Mouse (Mus musculus): ENCODE results near the gene Cc2d1a. TPM values are rescaled to one million over a fixed set of nuclear protein-coding genes. Genes with fewer than 3 reads are reported as not detected.

Cc2d1a gene
- polyA plus RNA-seq, 1 experiment = not detected

DNA sequence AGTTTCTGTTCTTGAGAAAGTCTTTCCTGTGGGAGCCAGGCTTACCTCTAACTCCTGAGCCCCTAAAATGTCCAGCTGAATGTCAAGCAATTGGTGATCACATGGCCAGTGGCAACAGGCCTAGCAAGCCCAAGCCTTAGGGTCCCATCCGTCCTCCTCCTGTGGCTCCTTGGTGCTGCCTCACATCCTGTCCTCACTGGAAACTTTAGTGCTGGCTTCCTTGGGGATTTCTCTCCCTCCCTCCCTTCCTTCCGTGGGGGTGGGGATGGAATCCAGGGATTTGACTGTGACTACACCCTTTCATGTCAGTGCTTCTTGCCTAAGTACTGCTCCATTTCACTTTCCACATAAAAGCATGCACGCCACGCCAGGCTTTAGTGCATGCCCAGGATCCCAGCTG is 41.9 kb upstream of the Cc2d1a start:
- H3K4me3 ChIP-seq (ENCODE audit: insufficient read depth, low read depth, low read length) = no peak overlapping the region

DNA sequence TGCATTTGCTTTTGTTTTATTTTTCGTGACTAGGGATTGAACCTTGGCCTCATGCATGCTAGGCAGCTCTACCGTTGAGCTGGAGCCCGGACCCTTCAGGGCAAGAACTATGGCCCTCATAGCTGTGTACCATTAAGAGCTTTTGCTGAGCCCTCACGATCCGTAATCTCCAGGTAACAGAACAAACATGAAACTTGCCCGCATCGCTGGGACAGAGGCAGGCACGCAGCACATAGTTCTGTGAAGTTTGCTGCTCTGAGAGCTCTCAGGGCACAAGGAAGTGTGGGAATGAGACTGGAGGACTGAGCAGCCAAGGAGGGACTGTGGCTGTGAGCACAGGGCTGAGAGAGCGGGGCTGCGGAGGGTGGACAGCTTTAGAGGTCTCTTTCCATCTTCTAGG is 40.9 kb upstream of the Cc2d1a start:
- Histone ChIP-seq H3K27ac (ENCODE audit: insufficient read depth, low read depth, low read length) (no peak overlapping the region), H3K4me3 (ENCODE audit: insufficient read depth, low read depth, low read length) (no peak overlapping the region), H3K4me1 (ENCODE audit: control insufficient read depth, insufficient read depth, low read length) (peaks cover 26% of the 10 kb centered on the region)
- 92% methylated on average over 10 of the region's 10 CpGs for WGBS
- TF ChIP-seq POLR2A (IDR thresholded peaks at IDR 0.05; ENCODE audit: insufficient read depth, low read depth, low read length) (no peak), CTCF (IDR thresholded peaks at IDR 0.05; ENCODE audit: insufficient read depth, low read depth, low read length) (no peak)

More for the DNA sequence above, 41.9 kb upstream of the Cc2d1a start:
- TF ChIP-seq POLR2A (IDR thresholded peaks at IDR 0.05; ENCODE audit: insufficient read depth, low read depth, low read length) (no peak), CTCF (IDR thresholded peaks at IDR 0.05; ENCODE audit: insufficient read depth, low read depth, low read length) (no peak)
- Histone ChIP-seq H3K4me1 (ENCODE audit: control insufficient read depth, insufficient read depth, low read length) (peaks cover 21% of the 10 kb centered on the region), H3K27ac (ENCODE audit: insufficient read depth, low read depth, low read length) (no peak overlapping the region)
- 74% methylated on average over 4 of the region's 4 CpGs for WGBS

DNA sequence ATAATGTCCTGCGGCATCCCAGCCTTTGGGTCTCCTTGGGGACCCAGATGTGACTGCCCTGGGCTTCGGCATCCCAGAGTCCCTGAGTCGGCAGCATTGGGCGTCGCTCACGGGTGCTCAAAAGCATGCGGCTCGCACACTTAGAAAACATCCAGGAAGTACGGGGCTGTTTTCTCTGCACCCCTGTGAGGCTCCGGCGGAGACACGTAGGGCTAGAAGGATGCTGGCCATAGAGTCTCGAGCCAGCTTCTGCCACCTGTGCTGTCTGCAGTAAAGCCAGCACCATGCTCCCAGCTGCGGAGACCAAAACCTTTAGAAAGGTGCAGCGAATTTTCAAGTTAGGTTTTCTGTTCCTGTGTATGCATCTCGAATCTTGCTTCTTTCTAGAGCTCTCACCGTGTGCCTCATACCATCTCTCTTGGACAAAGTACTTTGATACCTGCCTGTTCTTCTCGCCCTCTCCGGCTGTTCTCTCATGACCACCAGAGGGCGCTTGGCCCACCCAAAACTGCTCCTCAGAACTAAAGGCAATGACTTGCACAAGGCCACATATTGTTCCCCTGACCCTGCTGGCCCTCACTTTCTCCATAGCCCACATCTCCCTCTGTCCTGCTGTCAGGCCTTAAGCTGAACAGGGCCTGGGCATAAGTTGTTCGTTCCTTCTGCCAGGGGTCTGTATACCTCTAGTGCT is 39.5 kb upstream of the Cc2d1a start:
- Histone ChIP-seq H3K4me1 (ENCODE audit: control insufficient read depth, insufficient read depth, low read length) (peaks cover 23% of the 10 kb centered on the region), H3K27ac (ENCODE audit: insufficient read depth, low read depth, low read length) (no peak overlapping the region), H3K4me3 (ENCODE audit: insufficient read depth, low read depth, low read length) (peak overlapping the region; percentile 26)
- TF ChIP-seq POLR2A (IDR thresholded peaks at IDR 0.05; ENCODE audit: insufficient read depth, low read depth, low read length) (no peak), CTCF (IDR thresholded peaks at IDR 0.05; ENCODE audit: insufficient read depth, low read depth, low read length) (peak; percentile 39)
- WGBS = 9% methylated on average over 21 of the region's 21 CpGs

DNA sequence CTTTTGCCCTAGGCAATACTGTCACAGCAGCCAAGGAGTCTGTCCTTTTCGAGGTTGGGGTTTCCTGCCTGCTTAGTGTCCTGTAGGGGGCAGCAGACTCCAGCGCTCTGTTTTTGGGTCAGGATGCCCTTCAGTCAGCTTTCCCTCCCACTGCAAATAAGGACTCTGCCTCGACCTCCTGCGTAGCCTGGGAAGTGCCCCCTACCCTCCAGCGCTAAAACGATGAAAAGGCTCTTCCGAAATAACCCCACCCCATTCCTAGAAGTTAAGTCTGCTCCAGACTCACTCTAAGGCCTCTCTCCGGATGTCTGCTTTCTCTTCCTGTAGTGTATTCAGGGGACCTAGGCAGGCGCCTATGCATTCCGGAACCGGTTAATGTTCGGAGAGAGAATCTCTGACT is 38.8 kb upstream of the Cc2d1a start:
- TF ChIP-seq POLR2A (IDR thresholded peaks at IDR 0.05; ENCODE audit: insufficient read depth, low read depth, low read length) (no peak), CTCF (IDR thresholded peaks at IDR 0.05; ENCODE audit: insufficient read depth, low read depth, low read length) (peak; percentile 80)
- Histone ChIP-seq H3K4me1 (ENCODE audit: control insufficient read depth, insufficient read depth, low read length) (peaks cover 16% of the 10 kb centered on the region), H3K27ac (ENCODE audit: insufficient read depth, low read depth, low read length) (no peak overlapping the region)

DNA sequence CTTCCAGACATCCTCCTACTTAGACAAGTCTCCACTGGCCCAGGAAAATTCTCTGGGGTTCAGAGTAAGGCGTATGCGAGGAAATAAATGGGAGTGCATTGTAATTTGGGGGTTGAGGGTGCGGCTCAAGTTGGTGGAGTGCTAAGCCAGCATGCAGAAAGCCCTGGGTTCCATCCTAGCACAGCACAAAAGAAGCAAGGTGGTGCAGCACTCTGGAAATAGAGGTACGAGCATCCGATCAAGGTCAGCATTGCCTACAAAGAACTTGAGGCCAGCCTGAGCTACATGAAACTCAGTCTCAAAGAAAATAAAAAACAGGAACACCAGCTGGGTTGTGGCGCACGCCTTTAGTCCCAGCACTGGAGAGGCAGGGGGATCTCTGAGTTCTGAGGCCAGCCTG is 37.4 kb upstream of the Cc2d1a start, which contains the start of gene Nanos3:
TSS of gene Nanos3 (minus strand) at position 101 of the 400 bp plus-strand sequence.
- TF ChIP-seq POLR2A (IDR thresholded peaks at IDR 0.05; ENCODE audit: insufficient read depth, low read depth, low read length) (no peak), CTCF (IDR thresholded peaks at IDR 0.05; ENCODE audit: insufficient read depth, low read depth, low read length) (no peak)
- no peak within 1 kb of the TSS for H3K27ac ChIP-seq (ENCODE audit: insufficient read depth, low read depth, low read length)
- peaks cover 24% of the 10 kb centered on the region for H3K4me1 ChIP-seq (ENCODE audit: control insufficient read depth, insufficient read depth, low read length)
- 97% methylated on average over 7 of the region's 7 CpGs for whole genome bisulfite sequencing
- peak within 1 kb of the TSS; percentile 91 for H3K4me3 ChIP-seq (ENCODE audit: insufficient read depth, low read depth, low read length)

More for the DNA sequence above, 38.8 kb upstream of the Cc2d1a start:
- 1% methylated on average over 12 of the region's 12 CpGs for WGBS
- peak overlapping the region; percentile 26 for H3K4me3 ChIP-seq (ENCODE audit: insufficient read depth, low read depth, low read length)

DNA sequence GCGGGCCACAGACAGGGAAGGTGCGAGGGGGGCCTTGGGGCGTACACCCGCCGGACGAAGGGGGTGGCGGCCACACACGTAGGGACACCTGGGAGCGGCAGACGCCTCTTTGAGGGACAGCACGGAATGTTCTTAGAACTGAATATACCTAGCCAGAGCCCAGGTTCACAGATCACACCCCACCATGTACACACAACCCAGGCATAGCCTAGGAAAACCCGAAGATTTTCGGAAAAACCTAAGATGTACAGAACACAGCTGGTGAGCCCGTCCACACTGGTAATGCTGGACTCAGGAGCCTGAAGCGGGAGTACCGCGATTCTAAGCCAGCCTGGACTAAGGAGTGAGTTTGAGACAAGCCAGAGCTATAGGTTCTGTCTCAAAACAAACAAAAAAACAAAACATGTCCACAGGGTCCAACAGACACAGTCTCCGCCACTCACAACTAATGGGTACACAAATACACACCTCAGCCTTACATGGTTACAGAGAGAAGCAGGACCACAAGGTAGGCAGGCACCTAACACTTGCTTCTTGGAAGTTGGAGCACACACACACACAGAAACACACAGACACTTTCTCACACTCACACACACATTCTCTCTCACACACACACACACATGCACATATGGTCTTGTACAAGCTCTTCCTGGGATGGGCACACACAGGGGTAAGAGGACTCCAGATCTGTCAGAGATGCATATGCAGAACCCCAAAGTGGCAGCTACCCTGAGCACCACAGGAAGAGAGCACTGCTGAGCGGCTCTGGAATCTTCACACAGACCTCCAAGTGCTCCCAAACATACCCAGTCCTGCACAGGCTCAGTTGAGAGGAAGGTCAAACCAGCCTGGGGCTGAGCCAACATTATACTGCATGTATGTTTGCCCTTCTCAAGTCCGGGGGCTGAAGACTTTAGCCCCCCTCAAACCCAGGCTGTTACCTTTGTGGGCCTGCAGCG is 36.6 kb upstream of the Cc2d1a start:
- WGBS = 20% methylated on average over 21 of the region's 21 CpGs

DNA sequence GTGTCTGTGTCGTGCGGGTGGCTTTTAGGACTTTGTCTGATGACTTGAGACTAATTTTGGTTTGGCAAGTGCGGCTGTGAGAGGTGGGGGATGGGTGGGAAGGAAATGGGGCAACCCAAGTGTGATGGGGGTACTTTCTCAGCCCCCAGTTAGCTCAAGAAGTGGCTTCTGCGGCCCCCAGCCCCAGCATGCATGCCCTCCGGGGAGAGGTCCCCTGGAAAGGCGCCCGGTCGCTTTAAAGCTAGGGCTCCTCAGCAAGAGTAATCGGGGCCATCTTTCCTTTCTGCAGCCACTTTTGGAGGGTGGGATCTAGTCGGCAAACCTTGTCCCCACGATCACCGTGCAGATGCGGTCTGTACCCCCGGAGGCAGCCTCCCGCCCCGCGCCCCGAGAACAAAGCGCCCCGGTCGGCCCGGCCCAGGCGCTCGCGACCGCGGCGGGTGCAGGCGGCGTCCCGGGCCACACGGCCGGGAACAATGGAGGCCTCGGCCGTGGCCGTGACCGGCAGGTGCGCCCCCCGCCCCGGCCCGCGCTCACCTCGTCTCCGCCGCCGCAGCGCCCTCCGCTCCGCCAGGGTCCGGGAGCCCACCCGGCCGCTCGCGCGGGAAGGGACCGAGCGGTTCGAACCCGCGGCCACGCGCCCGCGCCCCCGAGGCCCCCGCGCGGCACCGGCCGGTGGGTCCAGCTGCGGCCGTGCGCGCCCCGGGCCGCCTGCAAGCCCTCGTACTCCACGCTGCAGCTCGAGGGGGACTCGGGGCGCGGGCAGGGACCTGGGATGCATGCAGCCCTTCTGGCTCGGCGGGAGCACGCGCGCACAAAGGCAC is 35.7 kb upstream of the Cc2d1a start:
- WGBS = 1% methylated on average over 83 of the region's 87 CpGs
- Histone ChIP-seq H3K4me1 (ENCODE audit: control insufficient read depth, insufficient read depth, low read length) (peaks cover 27% of the 10 kb centered on the region), H3K4me3 (ENCODE audit: insufficient read depth, low read depth, low read length) (peak overlapping the region; percentile 91)

More for the DNA sequence above, 36.6 kb upstream of the Cc2d1a start:
- no peak overlapping the region for H3K27ac ChIP-seq (ENCODE audit: insufficient read depth, low read depth, low read length)
- TF ChIP-seq CTCF (IDR thresholded peaks at IDR 0.05; ENCODE audit: insufficient read depth, low read depth, low read length) (no peak), POLR2A (IDR thresholded peaks at IDR 0.05; ENCODE audit: insufficient read depth, low read depth, low read length) (no peak)
- peaks cover 27% of the 10 kb centered on the region for H3K4me1 ChIP-seq (ENCODE audit: control insufficient read depth, insufficient read depth, low read length)
- peak overlapping the region; percentile 91 for H3K4me3 ChIP-seq (ENCODE audit: insufficient read depth, low read depth, low read length)

DNA sequence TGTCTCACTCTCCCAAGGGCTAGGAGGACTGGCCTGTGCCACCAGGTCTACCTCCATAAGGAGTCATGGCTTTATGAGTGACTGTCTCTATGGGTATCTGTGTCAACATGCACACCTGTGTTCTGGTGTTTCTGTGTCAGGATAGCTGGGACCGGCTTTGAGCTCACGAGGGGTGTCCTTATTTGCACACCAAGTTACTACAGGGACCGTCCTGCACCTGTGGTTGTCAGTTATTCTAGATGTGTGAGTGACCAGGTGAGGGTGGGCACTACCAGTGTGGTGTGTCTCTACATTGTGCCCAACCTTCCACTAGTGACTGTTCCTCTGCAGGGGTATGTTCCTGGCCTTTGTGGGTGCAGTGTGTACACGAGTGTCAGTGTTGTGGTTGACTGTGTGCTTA is 35.1 kb upstream of the Cc2d1a start:
- peaks cover 27% of the 10 kb centered on the region for H3K4me1 ChIP-seq (ENCODE audit: control insufficient read depth, insufficient read depth, low read length)
- H3K4me3 ChIP-seq (ENCODE audit: insufficient read depth, low read depth, low read length) = peak overlapping the region; percentile 91
- 56% methylated on average over 4 of the region's 4 CpGs for WGBS
- no peak for TF ChIP-seq POLR2A (IDR thresholded peaks at IDR 0.05; ENCODE audit: insufficient read depth, low read depth, low read length)
- H3K27ac ChIP-seq (ENCODE audit: insufficient read depth, low read depth, low read length) = no peak overlapping the region

More for the DNA sequence above, 35.7 kb upstream of the Cc2d1a start:
- H3K27ac ChIP-seq (ENCODE audit: insufficient read depth, low read depth, low read length) = no peak overlapping the region
- no peak for TF ChIP-seq POLR2A (IDR thresholded peaks at IDR 0.05; ENCODE audit: insufficient read depth, low read depth, low read length)
- TF ChIP-seq CTCF (IDR thresholded peaks at IDR 0.05; ENCODE audit: insufficient read depth, low read depth, low read length) = no peak
